Mouse (Mus musculus) adrenal gland, postnatal 14 days (tissue): ENCODE results near the gene Camk2g. TPM values are rescaled to one million over a fixed set of nuclear protein-coding genes. Genes with fewer than 3 reads are reported as not detected.

ENCODE experiments used
- DNase-seq: peaks from one replicate; pipeline ENCODE4 v3.0.0; 2021; ENCODE audit warnings: mixed read lengths
- total RNA-seq: library from RNA; stranded (reverse); gene quantifications from 2 replicates; pipeline ENCODE4 v1.2.3, GENCODE M21; 2021

The Camk2g gene
- total RNA-seq, 1 experiment from 2014 or later = 45.6 TPM

DNA sequence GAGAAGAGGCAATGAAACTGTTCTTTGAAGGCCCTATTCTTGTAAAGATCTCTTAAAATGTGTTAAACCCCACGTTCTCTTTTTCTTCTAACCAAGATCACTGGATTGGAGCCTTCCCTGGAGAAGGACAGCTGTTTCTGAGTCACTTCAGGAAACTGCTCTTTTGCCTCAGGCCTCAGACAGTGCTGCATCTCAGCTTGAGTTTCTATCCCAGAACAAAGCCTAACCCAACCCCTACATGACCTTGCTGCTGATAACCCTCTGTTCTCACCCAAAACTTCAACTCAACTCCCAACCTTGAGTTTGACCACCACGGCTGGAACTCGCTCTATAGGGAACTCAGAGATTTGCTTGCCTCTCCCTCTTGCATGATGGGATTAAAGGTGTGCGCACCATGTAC lies 15.5 kb upstream of the Camk2g start:
- no peak for DNase-seq

- DNase-seq = peak; percentile 66
Measured at GRCm38 (mm10) chr14:20806116-20806840, 12.4 kb upstream of the Camk2g start.

GRCm38 (mm10) chr14:20804964-20805672 lies 11.2 kb upstream of the Camk2g start:
- DNase-seq = peak; percentile 94

- no peak for DNase-seq
Measured at GRCm38 (mm10) chr14:20804481-20804880, 10.6 kb upstream of the Camk2g start.

DNA sequence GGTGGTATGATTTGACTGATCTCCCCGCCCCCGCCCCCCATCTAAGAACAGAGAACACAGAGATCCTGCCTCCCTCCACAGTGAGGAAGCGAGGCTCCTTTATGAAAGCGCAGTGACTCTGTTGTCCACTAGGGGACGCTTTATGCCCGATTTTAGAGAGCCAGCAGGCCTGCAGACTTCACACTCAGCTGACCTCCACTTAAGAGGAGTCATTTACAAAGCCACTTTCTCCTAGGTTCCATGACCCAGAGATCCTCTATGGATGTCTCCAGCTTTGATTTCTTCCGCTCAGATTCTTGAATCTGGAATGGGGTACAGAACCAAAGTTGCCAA lies 9.7 kb upstream of the Camk2g start:
- peak; percentile 86 for DNase-seq

GRCm38 (mm10) chr14:20802926-20803605 lies 9.2 kb upstream of the Camk2g start:
- DNase-seq = no peak

- DNase-seq = peak; percentile 96
Measured at GRCm38 (mm10) chr14:20798761-20799160, 4.9 kb upstream of the Camk2g start.

GRCm38 (mm10) chr14:20798300-20798699 lies 4.4 kb upstream of the Camk2g start:
- DNase-seq = no peak

DNA sequence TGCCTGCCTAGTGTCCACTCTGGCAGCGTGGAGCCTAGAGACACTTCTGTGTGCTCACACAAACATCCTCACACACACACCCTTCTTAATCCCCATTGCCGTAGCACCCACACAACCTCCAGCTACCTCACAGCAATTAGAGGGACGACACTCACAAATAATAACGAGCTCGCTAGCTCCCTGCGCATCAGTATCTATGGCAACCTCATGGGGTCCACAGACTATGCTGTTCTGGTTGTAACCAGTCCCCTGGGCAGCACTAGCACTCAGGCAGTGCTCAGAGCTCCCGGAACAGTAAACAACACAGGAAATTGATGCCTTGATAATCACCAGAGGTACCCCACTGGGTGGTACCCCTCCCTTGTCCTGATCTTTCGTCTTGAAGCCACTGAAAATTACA lies 2.8 kb upstream of the Camk2g start:
- no peak for DNase-seq

- DNase-seq = no peak
Measured at GRCm38 (mm10) chr14:20796170-20796569, 2.3 kb upstream of the Camk2g start.

- peak; percentile 49 for DNase-seq
Measured at GRCm38 (mm10) chr14:20795423-20796152, 1.7 kb upstream of the Camk2g start.

DNA sequence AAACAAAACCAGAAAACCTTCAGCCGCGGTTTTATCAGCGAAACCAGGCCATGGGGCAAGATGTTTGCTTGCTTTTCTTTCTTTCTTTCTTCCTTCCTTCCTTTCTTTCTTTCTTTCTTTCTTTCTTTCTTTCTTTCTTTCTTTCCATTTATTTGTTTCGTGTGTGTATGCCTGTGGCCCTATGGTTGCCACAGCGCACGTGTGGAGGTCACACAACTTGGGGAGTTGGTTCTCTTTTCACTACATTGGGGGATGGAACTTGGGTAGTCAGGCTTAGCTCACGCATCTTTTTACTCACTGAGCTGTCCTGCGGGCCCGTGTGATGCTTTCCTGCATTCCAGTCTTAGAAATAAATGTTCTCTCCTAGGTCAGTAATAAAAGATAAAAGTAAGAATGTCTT lies 701 bp upstream of the Camk2g start:
- no peak for DNase-seq

- DNase-seq = peak; percentile 70
Measured at GRCm38 (mm10) chr14:20792922-20793757, 748 bp downstream of the Camk2g start.

- no peak for DNase-seq
Measured at GRCm38 (mm10) chr14:20792243-20792921, 1.5 kb downstream of the Camk2g start.

GRCm38 (mm10) chr14:20791511-20792242 lies 2.2 kb downstream of the Camk2g start:
- DNase-seq = no peak

- no peak for DNase-seq
Measured at GRCm38 (mm10) chr14:20790996-20791395, 2.9 kb downstream of the Camk2g start.

- no peak for DNase-seq
Measured at GRCm38 (mm10) chr14:20790445-20790844, 3.4 kb downstream of the Camk2g start.

DNA sequence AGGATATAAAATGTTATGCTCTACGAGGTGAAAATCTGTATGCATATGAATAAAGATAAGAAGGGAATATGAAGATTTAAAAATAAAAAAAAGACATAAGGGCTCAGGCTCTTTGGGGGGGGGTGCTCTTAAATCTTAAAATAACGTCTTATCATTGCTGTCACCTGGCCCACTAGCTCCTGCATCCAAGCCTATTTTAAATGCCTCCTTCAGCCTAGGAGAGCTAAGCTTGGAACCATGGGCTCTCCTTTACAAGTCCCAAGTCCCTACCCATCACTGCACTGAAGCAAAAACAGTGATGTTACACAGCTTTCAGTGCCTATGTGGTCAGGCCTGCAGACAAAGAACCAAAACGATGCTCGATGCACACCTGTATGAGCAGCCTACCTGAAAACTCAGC lies 4.3 kb downstream of the Camk2g start:
- no peak for DNase-seq

DNA sequence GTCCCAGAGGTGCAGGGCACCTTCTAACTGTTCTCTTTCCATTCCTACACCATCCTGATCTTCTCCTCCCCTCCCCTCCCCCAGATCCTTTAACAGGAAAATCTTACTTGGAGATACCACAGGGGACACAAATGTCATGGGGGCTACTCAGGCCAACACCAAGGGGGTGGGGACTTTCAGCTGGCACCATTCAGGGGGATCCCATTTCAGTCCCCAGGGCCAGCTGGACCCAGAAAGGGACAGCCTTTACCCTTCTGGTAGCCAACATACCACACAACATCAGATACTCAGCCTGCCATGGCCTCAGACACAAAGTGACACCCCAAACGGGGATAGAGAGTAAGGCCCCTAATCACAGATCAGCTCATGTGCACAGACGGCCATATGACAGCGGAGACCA lies 5.7 kb downstream of the Camk2g start:
- no peak for DNase-seq

DNA sequence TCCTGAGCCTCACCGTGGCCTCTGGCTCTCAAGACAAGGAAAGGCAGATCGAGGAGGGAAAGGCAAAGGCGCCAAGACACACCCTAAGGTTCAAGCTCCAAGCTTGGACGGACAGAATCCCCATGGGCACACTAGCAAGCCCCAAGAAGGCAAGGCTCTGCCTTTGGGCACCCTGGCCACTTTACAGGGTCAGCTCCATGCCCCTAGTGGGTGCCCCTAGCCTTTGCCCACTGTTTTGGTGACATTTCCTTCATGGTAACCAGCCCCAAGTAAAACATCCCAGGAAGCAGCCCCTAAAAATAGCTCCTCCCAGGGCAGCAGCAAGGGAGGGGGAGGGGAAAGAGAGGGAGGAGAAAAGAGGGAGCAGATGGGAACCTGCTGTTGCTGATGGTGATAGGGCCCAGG lies 7.3 kb downstream of the Camk2g start:
- no peak for DNase-seq
